Mouse (Mus musculus) intestine, embryonic 14.5 days (tissue): ENCODE results near the gene Olfr619. TPM values are rescaled to one million over a fixed set of nuclear protein-coding genes. Genes with fewer than 3 reads are reported as not detected.

Experiments
- ATAC-seq: fragments of 200-750 bp; cut with Nextera tagmentation; replicated peaks from 2 replicates; pipeline ENCODE4 v1.8.0; 2017; ENCODE audit warnings: low read depth, moderate number of reproducible peaks, moderate TSS enrichment, moderate library complexity; ENCODE audit not compliant: low FRiP score, low TSS enrichment
- DNase-seq: peaks from one replicate; pipeline ENCODE4 v3.0.0-alpha.2; 2018; ENCODE audit warnings: low spot score
- H3K27ac ChIP-seq: fragments of 300-500 bp; sonication (generic); 2 replicates; pipeline ENCODE4 v1.5.1; 2014; ENCODE audit warnings: low read depth, mild to moderate bottlenecking, control low read depth
- H3K27me3 ChIP-seq: fragments of 300-500 bp; sonication (generic); replicated peaks from 2 replicates; pipeline ENCODE4 v1.6.1; 2014; ENCODE audit warnings: low read length, control low read depth; ENCODE audit not compliant: control insufficient read depth, insufficient read depth
- H3K36me3 ChIP-seq: fragments of 300-500 bp; sonication (generic); 2 replicates; pipeline ENCODE4 v1.6.1; 2014; ENCODE audit warnings: low read length, control low read depth; ENCODE audit not compliant: control insufficient read depth, insufficient read depth
- H3K4me1 ChIP-seq: fragments of 300-500 bp; sonication (generic); replicated peaks from 2 replicates; pipeline ENCODE4 v1.6.1; 2014; ENCODE audit warnings: low read length, control low read depth, mixed read lengths; ENCODE audit not compliant: control insufficient read depth, insufficient read depth
- H3K4me2 ChIP-seq: fragments of 300-500 bp; sonication (generic); 2 replicates; pipeline ENCODE4 v1.6.1; 2014; ENCODE audit warnings: low read length
- H3K4me3 ChIP-seq: fragments of 300-500 bp; sonication (generic); 2 replicates; pipeline ENCODE4 v1.5.1; 2014; ENCODE audit warnings: low read depth, low read length, control low read depth, mixed read lengths
- H3K9ac ChIP-seq: fragments of 300-500 bp; sonication (generic); 2 replicates; pipeline ENCODE4 v1.6.1; 2014; ENCODE audit warnings: mild to moderate bottlenecking, low read length
- H3K9me3 ChIP-seq: fragments of 300-500 bp; sonication (generic); 2 replicates; pipeline ENCODE4 v1.6.1; 2016; ENCODE audit warnings: low read length, control low read depth; ENCODE audit not compliant: control insufficient read depth
- WGBS: fragments of 180-500 bp; shearing (Covaris S2); extraction: QIAGEN DNeasy Blood & Tissue Kit; methylation state at CpG from one replicate; pipeline ENCODE4 v1.1.7; 2014; 5-methylcytosine and 5-hydroxymethylcytosine counted together
- microRNA-seq: library from miRNA; unstranded; fragments of <30 nt; microRNA quantifications from one replicate; pipeline ENCODE4, GENCODE M21; 2016
- polyA plus RNA-seq: library from polyadenylated mRNA; unstranded; fragments of >200 nt; fragmentation: Nextera tagmentation; extraction: Ambion mirVana; gene quantifications from 2 replicates; pipeline ENCODE4 v1.2.1, GENCODE M21; 2014

Gene Olfr619
- polyA plus RNA-seq, 1 experiment from 2014 or later, result not detected

GRCm38 (mm10) chr7:103644070-103644469 is 43.7 kb downstream of the Olfr619 start:
- Histone ChIP-seq H3K9ac (no peak overlapping the region), H3K27ac (no peak overlapping the region), H3K4me1 (no peaks in the 10 kb centered on the region), H3K9me3 (no peaks in the 10 kb centered on the region), H3K4me3 (no peak overlapping the region), H3K4me2 (no peak overlapping the region), H3K36me3 (no peaks in the 10 kb centered on the region), H3K27me3 (no peaks in the 10 kb centered on the region)
- no peak for DNase-seq
- WGBS, result 69% methylated on average over 4 of the region's 4 CpGs
- no peak for ATAC-seq

Small RNA genes lying within 50 kb of the gene (microRNA-seq; reads per million reads assigned to microRNA genes)
- not detected for gene Gm26506

Other genes starting within 250 kb of the Olfr619 start
- gene Olfr601, start 237.9 kb upstream of the Olfr619 start, polyA plus RNA-seq, result not detected in 2 replicates
- not detected in 2 replicates for gene Olfr603, start 214.4 kb upstream of the Olfr619 start, polyA plus RNA-seq
- not detected in 2 replicates for gene Usp17lc, start 185.5 kb upstream of the Olfr619 start, polyA plus RNA-seq
- gene Olfr605, start 155.1 kb upstream of the Olfr619 start, polyA plus RNA-seq, result not detected in 2 replicates
- gene Olfr606, start 151.5 kb upstream of the Olfr619 start, polyA plus RNA-seq, result not detected in 2 replicates
- not detected in 2 replicates for gene Olfr607, start 136.4 kb upstream of the Olfr619 start, polyA plus RNA-seq
- gene Olfr608, start 130.7 kb upstream of the Olfr619 start, polyA plus RNA-seq, result not detected in 2 replicates
- gene Olfr609, start 102.5 kb upstream of the Olfr619 start, polyA plus RNA-seq, result not detected in 2 replicates
- not detected in 2 replicates for gene Olfr610, start 88.5 kb upstream of the Olfr619 start, polyA plus RNA-seq
- gene Olfr611, start 79.7 kb upstream of the Olfr619 start, polyA plus RNA-seq, result not detected in 2 replicates
- gene Olfr612, start 57.9 kb upstream of the Olfr619 start, polyA plus RNA-seq, result not detected in 2 replicates
- gene Olfr613, start 52.5 kb upstream of the Olfr619 start, polyA plus RNA-seq, result not detected in 2 replicates
- gene Olfr615, start 44.5 kb upstream of the Olfr619 start, polyA plus RNA-seq, result not detected in 2 replicates
- not detected in 2 replicates for gene Olfr616, start 31.4 kb upstream of the Olfr619 start, polyA plus RNA-seq
- not detected in 2 replicates for gene Olfr617, start 27.5 kb upstream of the Olfr619 start, polyA plus RNA-seq
- gene Olfr618, start 10.5 kb upstream of the Olfr619 start, polyA plus RNA-seq, result not detected in 2 replicates
- not detected in 2 replicates for gene Olfr620, start 12.0 kb downstream of the Olfr619 start, polyA plus RNA-seq
- gene Olfr622, start 42.1 kb downstream of the Olfr619 start, polyA plus RNA-seq, result not detected in 2 replicates
- gene Olfr623, start 63.1 kb downstream of the Olfr619 start, polyA plus RNA-seq, result not detected in 2 replicates
- gene Olfr624, start 70.6 kb downstream of the Olfr619 start, polyA plus RNA-seq, result 0.03 TPM in 1 of 2 replicates, not detected in the other
- not detected in 2 replicates for gene Olfr625-ps1, start 82.1 kb downstream of the Olfr619 start, polyA plus RNA-seq
- gene Olfr243, start 114.1 kb downstream of the Olfr619 start, polyA plus RNA-seq, result not detected in 2 replicates
- not detected in 2 replicates for gene Olfr628, start 129.8 kb downstream of the Olfr619 start, polyA plus RNA-seq
- not detected in 2 replicates for gene Olfr629, start 144.4 kb downstream of the Olfr619 start, polyA plus RNA-seq
- not detected in 2 replicates for gene Olfr630, start 156.8 kb downstream of the Olfr619 start, polyA plus RNA-seq
- gene Olfr69, start 171.0 kb downstream of the Olfr619 start, polyA plus RNA-seq, result not detected in 2 replicates
- gene Olfr68, start 179.1 kb downstream of the Olfr619 start, polyA plus RNA-seq, result not detected in 2 replicates
- gene Olfr67, start 191.2 kb downstream of the Olfr619 start, polyA plus RNA-seq, result not detected in 2 replicates
- 1,233 and 1,868 TPM in 2 replicates for gene Hbb-bt, start 213.4 kb downstream of the Olfr619 start, polyA plus RNA-seq
- gene Hbb-bs, start 227.5 kb downstream of the Olfr619 start, polyA plus RNA-seq, result 2,953 and 4,508 TPM in 2 replicates
- gene Hbb-bh2, start 239.9 kb downstream of the Olfr619 start, polyA plus RNA-seq, result not detected in 2 replicates
- gene Hbb-bh1, start 242.6 kb downstream of the Olfr619 start, polyA plus RNA-seq, result 4.9 and 8.3 TPM in 2 replicates